Mouse (Mus musculus) CD4-positive helper T cell, adult 2 months (primary cell): ENCODE results near the gene Relb.
A peak's percentile ranks its signal among the peaks of the same experiment; 100 is the strongest.
"Not testable (repeated sequence)": the region's sequence is repeated elsewhere in the genome, so short reads cannot be mapped to it uniquely, and the experiment has no call there.

Experiments
- DNase-seq: peaks from one replicate; pipeline ENCODE4 v3.0.0-alpha.2; 2012; ENCODE audit warnings: low read depth, missing footprints, low spot score

Relb gene

DNA sequence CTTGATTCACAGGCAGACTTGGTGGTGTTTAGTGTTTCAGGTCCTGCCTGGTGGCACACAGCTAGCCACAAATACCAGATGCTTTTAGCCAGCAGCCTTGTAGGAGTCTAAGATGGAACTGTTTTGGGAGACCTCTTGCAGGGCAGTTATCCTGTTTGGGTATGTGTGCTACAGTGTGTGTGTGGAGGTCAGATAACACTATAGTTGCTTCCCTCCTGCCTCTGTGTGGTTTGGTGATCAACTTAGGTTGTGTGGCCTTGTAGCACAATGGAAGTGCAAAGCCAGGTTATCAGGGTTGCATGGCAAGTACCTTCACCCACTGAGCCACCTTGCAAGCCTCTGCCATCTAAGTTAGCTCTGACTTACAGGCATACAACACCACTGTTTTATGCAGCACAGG lies 3.5 kb upstream of the Relb start:
- DNase-seq, result no peak

DNA sequence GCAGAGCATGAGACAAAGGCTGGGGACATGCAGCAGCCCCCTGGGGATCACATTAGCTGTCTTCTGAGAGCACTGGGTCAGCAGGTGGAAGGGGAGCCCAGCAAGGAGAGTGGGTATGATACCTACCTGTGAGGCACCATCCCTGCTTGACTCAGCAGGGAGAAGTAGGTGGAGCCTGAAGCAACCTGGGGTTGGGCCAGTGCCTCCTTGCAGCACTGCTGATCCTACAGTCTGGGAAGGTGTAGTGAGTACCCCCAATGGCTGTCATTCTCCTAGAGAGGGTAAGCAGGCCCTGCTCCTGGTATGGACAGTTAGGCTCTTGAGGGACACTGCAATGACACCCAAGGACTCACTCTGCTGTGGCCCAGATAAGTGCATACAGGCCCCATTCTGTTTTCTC lies 3.0 kb upstream of the Relb start:
- DNase-seq, result no peak

DNA sequence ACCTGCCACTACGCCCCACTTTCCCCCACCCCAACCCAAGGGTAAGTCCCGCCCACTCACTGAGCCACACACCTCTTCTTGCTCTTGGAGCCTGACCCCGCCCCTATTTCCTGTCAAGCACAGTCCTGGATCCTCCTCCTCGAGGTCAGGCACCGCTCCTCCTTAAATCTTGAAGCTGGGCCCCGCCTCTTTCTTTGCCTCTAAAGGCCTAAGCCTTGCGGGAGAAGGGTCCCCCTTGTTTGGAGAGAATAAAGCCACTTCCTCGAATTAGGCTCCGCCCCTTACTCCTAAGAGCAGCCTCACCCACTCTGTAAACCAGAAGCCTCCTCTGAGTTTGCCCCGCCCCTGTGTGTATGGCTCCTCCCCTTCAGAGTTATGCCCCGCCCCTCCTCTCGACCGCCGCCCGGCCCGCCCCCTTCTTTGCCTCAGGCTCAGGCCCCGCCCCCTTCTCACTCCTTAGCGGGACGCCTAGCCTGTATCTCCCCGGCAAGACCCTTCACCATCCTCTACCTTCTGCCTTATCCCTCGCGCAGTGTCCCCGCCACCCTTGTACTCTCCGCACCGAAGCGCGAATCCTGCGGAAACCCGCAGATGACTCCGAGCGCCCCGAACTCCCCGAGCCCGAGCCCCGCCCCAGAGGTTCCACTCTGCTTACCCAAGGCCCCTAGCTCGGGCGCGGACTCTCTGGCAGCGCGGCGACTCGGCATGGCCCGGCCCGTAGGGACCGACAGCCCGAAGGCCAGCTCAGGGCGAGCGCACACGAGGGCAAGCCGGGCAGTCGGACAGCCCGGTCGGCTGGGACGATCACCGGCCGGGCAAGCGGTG lies 490 bp downstream of the Relb start:
- peak; percentile 100 for DNase-seq

DNA sequence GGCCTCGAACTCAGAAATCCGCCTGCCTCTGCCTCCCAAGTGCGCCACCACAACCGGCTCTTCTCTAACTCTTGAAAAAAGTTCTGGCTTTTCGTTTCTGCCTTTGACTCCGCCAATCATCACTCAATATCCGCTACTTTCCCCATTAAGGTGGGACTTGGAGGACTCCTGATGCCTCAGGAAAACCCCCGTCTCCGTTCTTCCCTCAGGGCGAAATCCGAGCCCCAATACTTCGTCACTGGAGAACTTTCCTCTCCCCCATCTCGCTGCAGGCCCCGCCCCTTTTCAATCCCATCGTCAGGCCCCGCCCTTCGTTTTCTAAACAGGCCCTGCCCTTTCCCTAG lies 1.1 kb downstream of the Relb start:
- DNase-seq, result no peak

DNA sequence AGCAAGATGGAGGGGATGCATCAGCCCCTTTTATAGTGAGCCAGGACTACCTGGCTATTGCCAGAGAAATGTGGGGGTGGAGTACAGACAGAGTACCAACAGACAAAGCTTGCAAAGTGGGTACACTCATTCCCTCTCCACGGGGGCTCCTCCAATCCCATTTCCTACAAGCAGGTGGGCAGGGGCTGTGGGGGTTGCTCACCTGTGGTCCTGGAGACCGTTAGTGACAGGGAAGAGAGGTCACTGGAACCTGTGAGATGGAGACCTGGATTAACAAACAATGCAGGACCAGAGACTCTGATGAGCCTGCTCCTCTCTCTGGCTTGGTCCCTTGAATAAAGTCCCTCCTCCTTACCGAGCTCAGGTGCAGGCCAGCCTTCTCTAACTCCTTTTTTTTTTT lies 1.5 kb downstream of the Relb start:
- DNase-seq, result no peak

DNA sequence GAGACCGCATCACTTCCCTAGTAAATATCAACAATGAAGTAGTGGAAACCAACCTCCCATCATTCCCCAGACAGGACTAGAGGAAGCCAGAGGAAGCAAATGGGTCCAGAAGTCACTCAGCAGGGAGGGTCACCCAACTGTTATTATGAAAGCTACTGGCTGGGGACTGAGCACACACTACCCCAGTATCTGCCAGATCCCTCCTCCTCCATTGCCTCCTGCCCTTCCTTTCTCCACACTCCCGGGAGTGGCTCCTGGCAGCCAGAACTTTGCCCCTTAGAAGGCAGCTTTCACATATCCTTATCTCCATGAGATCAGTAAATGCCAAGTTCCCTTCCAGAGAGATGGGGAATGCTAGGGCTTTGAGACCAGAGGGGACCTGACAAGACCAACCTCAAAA lies 5.8 kb downstream of the Relb start:
- DNase-seq, result no peak

DNA sequence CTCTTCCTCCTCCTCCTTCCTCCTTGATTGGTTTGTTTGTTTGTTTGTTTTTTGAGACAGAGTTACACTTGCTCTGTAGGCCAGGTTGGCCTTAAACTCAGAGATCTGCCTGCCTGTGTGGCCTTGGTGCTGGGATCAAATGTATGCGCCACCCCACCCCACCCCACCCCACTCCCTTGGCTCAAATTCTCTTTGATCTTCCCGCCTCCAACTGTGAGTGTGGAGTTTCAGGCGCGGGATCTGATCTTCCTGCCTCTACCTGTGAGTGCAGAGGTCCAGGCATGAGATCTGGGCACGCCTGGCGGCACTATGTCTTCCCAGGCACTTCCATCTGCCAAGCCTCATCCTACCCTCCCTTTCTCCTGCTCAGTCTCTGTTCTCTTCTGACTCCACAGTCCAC lies 7.0 kb downstream of the Relb start:
- DNase-seq, result no peak

DNA sequence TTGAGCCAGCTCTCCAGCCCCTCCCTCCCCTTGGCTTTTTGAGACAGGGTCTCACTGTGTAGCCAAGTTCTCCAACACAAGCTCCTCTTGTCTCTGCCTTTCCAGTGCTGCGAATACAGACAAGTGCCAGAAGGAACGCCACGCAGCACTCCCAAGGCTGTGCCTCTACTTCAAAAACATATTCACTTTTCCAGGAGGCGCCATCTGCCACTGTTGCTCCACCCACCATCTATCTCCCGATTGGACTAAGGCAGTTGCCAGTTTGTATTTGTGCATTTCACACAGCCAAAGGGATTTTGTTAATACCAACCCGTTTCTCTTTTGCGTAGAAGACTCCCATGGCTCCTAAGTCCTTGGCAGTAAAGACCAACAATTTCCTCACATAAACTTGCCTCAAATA lies 8.4 kb downstream of the Relb start:
- no peak for DNase-seq

DNA sequence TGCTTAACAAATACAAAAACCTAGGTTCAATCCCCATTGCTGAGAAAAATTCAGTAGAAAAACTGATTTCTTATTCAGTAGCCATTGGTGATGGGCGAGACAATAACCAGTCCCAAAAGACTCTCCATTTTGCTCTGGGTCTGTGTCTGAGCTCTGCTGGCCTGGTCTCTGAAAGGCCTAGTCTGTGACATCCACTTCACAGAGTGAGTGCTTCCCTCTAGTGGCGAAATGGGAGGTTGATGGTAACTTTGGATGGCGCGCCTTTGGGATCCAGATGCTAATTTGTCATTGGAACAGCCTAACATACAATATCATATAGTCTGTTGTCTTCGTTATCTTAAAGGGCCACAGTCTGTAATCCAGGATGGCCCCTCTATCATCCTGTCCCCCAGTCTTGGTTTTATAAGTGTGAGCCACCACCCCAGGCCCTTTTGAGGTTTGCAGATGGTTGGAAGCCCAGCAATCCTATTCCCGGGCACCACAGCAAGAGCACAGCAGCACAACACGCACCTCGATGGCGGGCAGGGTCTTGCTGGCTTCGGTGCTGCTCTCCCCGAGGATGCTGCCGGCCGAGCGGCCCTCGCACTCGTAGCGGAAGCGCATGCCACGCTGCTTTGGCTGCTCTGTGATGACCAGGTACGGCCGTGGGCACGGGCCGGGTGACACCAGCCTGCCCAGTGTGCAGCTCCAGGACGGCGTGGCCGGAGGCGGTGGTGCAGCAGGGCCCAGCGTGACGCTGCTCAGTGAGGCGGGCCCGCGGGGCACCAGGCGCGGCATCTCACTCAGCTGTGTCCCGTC lies 10.0 kb downstream of the Relb start:
- DNase-seq, result peak; percentile 72

DNA sequence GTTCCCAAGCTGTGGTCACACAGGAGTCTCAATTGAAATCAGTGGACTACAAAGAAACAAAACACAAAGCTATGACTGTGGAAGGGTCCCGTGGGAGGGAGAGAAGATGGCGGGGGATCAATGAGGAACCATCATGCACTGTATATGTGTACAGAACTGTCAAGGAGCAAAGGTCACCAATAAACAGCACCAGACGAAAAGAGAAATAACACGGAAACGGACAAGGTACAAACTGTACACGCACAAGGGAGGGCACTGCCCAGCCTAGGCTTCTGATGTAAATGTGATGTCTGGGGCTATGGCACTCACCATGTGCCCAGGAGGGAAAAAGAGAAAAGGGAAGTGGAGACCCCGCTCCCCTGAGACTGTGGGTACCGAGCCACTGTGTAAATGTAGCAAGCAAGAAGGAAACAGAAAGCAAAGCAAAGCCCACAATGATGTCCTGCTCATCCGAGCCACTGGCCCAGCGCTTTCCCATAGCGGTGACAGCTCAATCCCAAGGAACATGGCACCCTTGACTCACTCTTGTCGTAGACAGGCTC lies 14.1 kb downstream of the Relb start:
- DNase-seq, result no peak

DNA sequence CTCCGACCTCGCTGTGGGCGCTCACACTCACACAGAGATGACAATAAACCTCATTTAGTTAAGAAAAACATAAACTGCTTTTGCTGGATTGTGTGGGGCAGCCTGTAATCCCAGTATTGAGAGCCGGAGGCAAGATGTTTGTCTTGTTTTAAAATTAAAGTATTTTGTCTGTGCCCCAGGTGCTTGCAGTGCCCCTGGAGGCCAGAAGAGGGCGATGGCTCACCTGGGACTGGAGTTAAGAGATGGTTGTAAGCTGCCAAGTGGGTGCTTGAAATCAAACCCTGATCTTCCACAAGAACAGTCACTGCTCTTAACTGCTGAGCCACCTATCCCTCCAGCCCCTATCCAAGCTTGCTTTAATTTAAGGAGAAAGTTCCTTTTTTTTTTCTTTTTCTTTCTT lies 18.3 kb downstream of the Relb start:
- DNase-seq, result no peak

DNA sequence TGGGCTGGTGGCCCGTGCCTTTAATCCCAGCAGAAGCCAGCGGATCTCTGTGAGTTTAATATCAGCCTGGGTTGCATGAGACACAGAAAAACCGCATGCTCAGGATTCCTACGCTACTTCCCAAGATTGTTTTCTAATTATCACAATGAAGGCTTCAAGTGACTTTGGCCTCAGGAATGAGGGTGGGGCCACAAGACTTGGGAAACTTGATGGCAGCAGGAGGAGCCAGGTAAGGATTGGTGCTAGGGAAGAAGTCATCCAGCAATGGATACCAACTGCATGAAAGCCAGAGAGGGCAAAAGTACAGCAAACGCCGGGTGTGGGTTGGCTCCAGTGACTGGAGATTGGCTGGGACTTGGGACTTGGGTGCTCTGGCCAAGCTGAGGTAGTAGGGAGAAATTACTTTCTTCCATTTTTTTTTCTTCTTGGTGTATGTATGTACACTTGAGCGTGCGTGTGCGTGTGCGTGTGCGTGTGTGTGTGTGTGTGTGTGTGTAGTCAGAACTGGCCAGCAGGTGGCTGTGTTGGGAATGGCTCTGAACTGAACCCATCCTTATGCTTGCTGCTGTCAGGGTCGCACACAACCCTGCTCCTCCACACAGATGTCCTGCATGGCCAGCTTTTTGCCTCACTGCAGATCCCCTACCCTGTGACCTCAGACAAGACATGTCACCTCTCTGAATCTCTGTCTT lies 19.5 kb downstream of the Relb start:
- DNase-seq, result no peak

DNA sequence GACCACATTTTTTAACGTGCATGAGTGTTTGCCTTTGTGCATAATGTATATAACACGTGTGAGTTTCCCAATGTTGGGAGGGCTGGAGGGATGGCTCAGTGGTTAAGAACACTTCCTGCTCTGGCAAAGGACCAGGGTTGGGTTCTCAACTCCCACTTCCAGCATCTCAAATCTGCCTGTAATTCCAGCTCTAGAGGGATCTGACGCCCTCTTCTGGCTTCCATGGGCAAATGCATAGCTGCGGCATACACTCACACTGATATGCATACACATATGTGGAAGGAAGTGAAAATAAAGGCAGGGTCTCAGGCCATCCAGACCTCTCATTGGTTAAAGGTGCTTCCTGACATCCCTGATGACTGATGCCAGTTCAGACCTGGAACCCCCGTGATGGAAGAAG lies 21.9 kb downstream of the Relb start:
- DNase-seq, result no peak

DNA sequence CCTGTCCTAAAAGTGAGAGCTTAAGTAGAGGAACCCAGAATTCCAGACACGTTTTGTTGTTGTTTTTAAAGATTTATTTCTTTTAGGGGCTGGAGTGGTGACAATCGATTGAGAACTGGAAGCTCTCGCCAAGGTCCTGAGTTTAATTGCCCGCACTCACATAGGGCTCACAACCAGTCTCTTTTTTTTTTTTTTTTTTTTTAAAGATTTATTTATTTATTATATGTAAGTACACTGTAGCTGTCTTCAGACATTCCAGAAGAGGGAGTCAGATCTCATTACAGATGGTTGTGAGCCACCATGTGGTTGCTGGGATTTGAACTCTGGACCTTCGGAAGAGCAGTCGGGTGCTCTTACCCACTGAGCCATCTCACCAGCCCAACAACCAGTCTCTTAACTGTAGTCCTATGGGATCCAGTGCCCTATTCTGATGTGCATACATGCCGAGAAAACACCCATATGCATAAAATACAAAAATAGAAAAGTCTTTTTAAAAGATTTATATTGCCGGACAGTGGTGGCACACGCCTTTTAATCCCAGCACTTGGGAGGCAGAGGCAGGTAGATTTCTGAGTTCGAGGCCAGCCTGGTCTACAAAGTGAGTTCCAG lies 24.5 kb downstream of the Relb start:
- DNase-seq, result not testable (repeated sequence)

DNA sequence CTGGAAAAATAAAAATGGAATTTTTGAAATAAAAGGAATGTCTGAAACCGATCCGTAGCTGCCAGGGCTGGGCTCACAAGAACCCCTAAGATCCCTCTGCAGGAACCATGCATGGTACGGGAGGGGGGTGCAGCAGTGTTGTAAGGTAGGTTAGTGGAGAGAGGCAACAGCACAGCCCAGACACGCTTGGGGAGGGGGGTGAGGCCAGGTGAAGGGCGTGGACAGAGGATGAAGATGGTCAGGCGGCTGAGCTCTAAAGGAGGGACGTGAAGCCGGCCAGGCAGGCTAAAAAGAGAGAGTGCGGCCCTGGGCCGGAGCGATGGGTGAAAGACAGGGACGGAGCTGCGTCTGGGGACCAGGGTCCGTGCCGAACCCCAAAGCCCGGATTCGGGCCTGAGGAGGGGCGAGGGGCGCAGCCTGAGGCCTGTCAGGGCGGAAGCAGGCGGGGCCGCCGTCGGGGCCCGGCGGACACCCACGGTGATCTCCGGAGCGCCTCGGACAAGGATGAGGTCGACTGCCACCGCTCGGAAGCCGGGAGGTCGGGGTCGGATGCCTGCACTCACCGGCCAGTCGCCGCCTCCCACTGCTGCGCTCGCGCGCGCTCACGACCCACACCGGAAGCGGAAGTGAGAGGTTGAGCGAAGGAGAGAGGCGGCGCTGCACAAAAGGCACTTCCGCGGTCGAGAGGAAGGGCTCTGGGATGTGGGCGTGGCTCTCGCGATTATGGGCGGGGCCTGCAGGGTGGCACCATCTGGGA lies 25.2 kb downstream of the Relb start, which contains the start of gene Clasrp:
Gene Clasrp, minus strand, starts transcription at position 638 of the 757 bp plus-strand sequence.
- peak; percentile 95 for DNase-seq

DNA sequence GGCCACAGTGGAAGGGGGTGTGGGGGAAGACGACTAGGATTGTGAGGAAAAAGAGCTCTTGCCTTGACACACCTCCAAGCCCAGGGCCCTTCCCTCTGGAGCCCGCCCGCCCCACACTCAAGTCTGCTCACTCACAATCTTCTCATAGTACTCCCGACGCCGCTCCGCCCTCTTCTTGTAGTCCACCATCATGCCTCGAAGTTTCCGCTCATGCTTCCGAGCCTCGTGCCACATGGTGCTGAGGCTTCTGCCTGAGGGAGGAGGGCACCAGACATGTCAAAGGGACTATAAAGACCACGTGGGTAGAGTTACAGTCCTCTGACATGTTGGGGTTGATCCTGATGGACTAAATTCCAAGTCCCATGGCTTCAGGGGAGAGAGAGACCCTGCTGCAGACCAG lies 26.2 kb downstream of the Relb start:
- DNase-seq, result no peak

DNA sequence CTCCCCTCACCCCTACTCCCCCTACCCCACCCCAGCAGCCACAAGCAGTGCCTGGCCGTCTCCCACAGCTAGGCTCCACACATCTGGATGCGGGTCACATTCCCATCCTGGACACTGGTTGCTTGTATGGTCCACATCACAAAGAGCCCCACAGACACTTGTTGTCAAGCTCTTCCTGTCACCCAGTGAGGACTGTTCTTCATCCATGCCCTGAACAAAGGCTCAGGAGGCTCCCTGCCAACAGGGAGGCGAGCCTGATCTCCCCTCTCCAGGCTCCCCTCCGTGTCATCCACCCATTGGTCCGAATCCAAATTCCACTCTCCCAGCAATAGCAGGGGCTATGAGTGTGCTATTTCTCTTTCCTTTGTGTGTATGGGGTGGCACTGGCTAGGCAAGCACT lies 28.7 kb downstream of the Relb start:
- no peak for DNase-seq

DNA sequence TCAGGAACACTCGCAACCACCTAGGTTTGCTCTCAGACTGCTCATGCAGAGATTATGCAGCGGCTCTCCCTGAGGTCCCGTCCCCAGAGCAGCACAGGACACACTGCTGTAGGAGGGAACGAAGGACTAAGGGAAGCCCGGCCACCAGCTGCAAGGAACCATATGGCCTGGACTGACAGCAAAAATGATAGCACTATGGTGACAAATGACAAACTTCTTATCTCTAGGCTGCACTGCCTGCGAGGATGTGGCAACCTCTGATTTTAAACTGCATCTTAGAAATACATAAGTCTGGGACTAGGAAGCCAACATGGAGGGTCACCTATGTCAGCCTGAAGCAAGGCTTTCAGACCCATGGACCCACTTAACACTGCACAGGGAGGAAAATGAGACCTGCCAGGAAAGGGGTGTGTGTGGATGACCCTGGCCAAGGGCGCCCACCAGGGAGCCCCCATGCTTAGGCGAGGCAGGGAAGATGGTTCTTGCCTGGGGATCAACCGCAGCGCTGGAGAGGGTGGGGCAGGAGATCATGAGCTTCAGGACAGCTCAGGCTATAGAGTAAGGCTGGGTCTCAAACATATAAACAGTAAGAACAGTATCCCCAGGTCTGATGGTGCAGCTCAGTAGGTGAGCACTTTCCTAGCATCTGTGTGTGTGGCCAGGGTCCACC lies 36.0 kb downstream of the Relb start:
- DNase-seq, result no peak

DNA sequence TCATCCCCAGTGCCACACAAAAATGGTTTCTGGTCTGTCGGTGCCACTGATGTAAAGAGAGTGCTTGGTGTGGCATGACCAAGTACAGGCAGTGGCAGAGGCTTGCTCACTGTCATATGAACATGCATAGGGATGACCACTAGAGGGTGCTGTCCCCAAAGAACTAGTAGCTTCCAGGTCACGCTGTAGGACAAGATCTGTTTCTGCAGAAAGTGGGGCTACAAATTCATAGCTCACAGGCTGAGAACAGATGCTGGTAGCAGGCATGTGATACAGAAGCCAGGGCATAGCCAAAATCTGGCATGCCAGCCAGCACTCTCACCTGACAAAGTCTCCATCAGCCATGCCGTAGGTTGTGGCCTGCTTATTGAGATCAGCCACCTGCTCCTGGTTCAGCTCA lies 39.3 kb downstream of the Relb start:
- peak; percentile 75 for DNase-seq

DNA sequence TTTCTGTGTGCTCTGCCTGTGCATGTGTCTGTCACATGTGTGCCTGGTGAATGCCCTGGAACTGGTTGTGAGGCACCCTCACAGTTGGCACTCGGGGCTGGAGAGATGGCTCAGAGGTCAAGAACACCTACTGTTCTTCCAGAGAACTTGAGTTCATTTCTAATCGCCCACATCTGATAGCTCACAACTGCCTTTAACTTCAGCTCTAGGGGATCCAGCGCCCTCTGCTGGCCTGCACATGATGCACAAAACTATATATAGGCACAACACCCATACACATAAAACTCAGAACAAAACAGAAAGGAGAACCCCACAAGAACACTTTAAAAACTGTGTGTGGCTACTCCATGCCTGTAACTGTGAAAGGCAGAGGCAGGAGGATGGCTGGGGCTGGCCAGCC lies 40.0 kb downstream of the Relb start:
- DNase-seq, result peak; percentile 38

DNA sequence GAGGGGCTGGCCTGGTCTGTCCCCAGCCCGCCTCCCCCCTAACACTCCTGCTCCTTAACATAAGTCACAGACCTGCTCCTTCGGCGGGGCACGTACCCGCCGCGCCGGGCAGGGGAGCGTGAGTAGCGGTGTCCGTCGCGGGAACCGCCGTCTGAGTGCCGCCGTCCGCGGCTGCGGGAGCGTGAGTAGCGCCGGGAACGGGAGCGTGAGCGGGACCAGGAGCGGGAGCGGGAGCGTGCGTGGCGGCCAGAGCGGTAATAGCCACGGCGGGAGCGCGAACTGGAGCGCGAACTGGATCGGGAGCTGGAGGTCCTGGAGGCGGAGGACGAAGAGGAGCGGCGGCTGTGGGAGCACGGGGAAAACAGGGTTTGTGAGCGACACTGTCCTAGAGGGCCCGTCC lies 43.0 kb downstream of the Relb start:
- DNase-seq, result no peak
